Mouse (Mus musculus) bone marrow, adult 2 months (tissue): ENCODE measurements around the gene Grip1. TPM values are rescaled to one million over a fixed set of nuclear protein-coding genes. Genes with fewer than 3 reads are reported as not detected.

Experiments used
- H3K27ac ChIP-seq: fragments of 200-500 bp; 2 replicates; pipeline ENCODE4 v1.5.1; 2012; ENCODE audit warnings: low read depth, mild to moderate bottlenecking, control low read depth, inconsistent platforms, low read length; ENCODE audit not compliant: control insufficient read depth, poor library complexity, insufficient read depth
- H3K4me1 ChIP-seq: fragments of 200-500 bp; 2 replicates; pipeline ENCODE4 v1.6.1; 2011; ENCODE audit warnings: low read length; ENCODE audit not compliant: control insufficient read depth, insufficient read depth
- H3K4me3 ChIP-seq: fragments of 200-500 bp; replicated peaks from 2 replicates; pipeline ENCODE3; 2011; ENCODE audit warnings: mild to moderate bottlenecking, low read depth, low read length, control low read depth; ENCODE audit not compliant: control insufficient read depth
- CTCF ChIP-seq: fragments of 200-500 bp; IDR thresholded peaks from 2 replicates; pipeline ENCODE4 v1.5.1; 2011; ENCODE audit warnings: low read length, control low read depth; ENCODE audit not compliant: control insufficient read depth, insufficient read depth
- POLR2A ChIP-seq: fragments of 200-500 bp; IDR thresholded peaks from 2 replicates; pipeline ENCODE4 v1.6.1; 2011; ENCODE audit warnings: low read depth, mild to moderate bottlenecking, control low read depth, low read length, borderline replicate concordance; ENCODE audit not compliant: control insufficient read depth
- WGBS: fragments of 180-500 bp; shearing (Covaris S2); methylation state at CpG from one replicate; pipeline ENCODE4 v1.1.7; 2018; 5-methylcytosine and 5-hydroxymethylcytosine counted together
- polyA plus RNA-seq: library from polyadenylated mRNA; stranded (reverse); fragments of >200 nt; gene quantifications from 2 replicates; pipeline ENCODE4 v1.2.4, GENCODE M21; 2011; ENCODE audit warnings: low replicate concordance; ENCODE audit not compliant: missing spikeins, insufficient read depth, insufficient read length

Grip1 gene
- polyA plus RNA-seq, 1 experiment: not detected

- Histone ChIP-seq H3K27ac (no peak overlapping the region), H3K4me1 (no peaks in the 10 kb centered on the region), H3K4me3 (no peak overlapping the region)
- 80% methylated on average over 19 of the region's 19 CpGs for WGBS
- TF ChIP-seq POLR2A (no peak), CTCF (no peak)
Measured at GRCm38 (mm10) chr10:119735011-119735992, 281.7 kb downstream of the Grip1 start.

GRCm38 (mm10) chr10:119739466-119739865 lies 285.8 kb downstream of the Grip1 start:
- no peak overlapping the region for H3K27ac ChIP-seq
- WGBS: 73% methylated on average over 7 of the region's 7 CpGs
- TF ChIP-seq CTCF: no peak
- TF ChIP-seq POLR2A: no peak
- H3K4me1 ChIP-seq: no peaks in the 10 kb centered on the region
- H3K4me3 ChIP-seq: no peak overlapping the region

GRCm38 (mm10) chr10:119742722-119743121 lies 289.1 kb downstream of the Grip1 start:
- H3K4me3 ChIP-seq: no peak overlapping the region
- H3K4me1 ChIP-seq: no peaks in the 10 kb centered on the region
- 55% methylated on average over 8 of the region's 8 CpGs for WGBS
- H3K27ac ChIP-seq: no peak overlapping the region
- TF ChIP-seq POLR2A (no peak), CTCF (no peak)

DNA sequence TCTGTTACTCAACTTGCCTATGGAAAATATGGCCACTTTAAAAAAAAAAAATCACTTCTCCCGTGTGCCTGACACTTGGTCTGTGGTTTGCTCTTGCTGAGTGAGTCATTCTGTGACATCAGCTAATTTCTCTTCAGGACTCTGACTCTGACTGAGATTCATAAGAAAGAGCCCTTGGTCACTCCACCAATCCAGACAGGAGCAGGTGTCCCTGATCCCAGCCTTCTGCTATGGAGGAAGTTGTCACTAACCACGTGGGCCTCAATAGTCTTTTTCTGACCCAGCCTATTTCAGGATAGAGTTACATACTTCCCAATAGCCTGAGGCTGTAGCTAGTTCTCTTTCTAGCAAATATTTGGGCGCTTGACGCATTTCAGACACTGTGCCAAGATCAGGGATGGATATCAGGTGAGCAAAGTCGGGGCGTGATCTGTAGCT lies 298.8 kb downstream of the Grip1 start:
- Histone ChIP-seq H3K4me1 (no peaks in the 10 kb centered on the region), H3K27ac (no peak overlapping the region), H3K4me3 (no peak overlapping the region)
- TF ChIP-seq POLR2A (no peak), CTCF (no peak)
- WGBS: 63% methylated on average over 6 of the region's 6 CpGs

- 85% methylated on average over 7 of the region's 7 CpGs for WGBS
- H3K4me3 ChIP-seq: no peak overlapping the region
- TF ChIP-seq CTCF: no peak
- TF ChIP-seq POLR2A: no peak
- H3K4me1 ChIP-seq: no peaks in the 10 kb centered on the region
- no peak overlapping the region for H3K27ac ChIP-seq
Measured at GRCm38 (mm10) chr10:119756271-119756670, 302.6 kb downstream of the Grip1 start.

DNA sequence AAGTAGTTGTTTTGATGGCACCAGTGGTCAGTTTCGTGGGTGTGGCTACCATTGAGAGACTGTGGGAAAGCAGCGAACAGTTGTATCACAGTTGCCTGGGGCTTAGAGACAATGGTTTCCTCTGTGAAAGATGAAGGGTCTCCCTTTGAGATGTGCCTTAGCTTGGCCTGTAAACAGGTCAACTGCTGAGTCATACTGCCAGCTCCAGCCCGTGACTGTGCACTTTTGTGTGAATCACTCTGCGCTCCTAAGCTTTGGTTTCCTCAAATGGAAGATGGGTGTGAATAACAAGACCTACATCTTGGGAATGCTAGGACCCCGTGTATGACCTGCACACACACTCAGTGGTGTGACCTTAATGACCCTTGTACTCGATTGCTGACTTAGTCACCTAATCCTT lies 303.6 kb downstream of the Grip1 start:
- TF ChIP-seq POLR2A (no peak), CTCF (no peak)
- 79% methylated on average over 6 of the region's 6 CpGs for WGBS
- Histone ChIP-seq H3K4me1 (no peaks in the 10 kb centered on the region), H3K4me3 (no peak overlapping the region), H3K27ac (no peak overlapping the region)

DNA sequence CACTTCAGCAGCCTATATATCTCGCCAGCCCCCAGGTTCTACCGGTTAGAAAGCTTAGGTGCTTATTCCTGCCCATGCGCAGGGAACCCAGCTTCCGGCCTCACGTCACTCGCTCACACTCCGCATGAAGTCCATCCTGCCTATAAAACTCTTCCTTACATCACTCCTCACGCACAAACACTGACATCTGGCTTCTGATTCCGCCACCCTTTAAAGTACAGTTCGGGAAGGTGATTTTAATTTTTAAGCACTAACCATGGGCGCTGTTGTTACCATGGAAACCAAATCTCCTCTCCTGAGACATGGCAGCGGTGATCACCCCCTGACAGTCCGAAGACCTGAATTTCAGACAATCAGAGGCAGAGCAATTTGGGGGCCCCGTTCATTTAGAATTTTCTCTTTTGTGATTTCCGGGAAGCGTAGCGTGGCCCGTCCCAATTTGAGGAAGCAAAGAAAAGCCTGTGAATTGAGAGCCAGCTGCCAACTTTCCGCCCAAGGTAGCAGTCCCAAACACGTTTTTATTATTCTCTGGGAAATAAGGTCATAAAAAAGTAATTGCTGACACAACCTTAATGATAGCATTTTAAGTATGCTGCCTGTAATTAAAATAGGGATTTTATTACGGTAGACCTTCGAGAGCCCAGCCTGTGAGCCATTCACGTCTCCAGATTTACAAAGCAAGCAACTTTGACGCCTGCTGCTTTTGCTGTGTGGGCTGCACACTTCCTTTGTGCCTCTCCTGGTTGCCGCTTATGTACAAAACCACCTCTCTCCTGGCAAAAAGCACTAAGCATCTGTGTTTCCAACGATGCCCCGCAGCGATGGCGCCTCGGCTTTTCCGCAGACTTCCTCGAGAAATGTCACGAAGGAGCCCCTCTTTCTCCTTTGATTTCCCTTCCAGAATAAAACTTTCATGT lies 308.1 kb downstream of the Grip1 start:
- TF ChIP-seq POLR2A (no peak), CTCF (no peak)
- Histone ChIP-seq H3K4me1 (no peaks in the 10 kb centered on the region), H3K4me3 (no peak overlapping the region), H3K27ac (no peak overlapping the region)
- 88% methylated on average over 33 of the region's 33 CpGs for WGBS

GRCm38 (mm10) chr10:119778871-119779270 lies 325.2 kb downstream of the Grip1 start:
- TF ChIP-seq POLR2A: no peak
- TF ChIP-seq CTCF: no peak
- H3K27ac ChIP-seq: no peak overlapping the region
- H3K4me1 ChIP-seq: no peaks in the 10 kb centered on the region
- WGBS: 63% methylated on average over 5 of the region's 5 CpGs
- H3K4me3 ChIP-seq: no peak overlapping the region
